Mouse (Mus musculus) c-Kit-positive CD71-positive TER-119-positive erythroid progenitor cells, embryonic 14.5 days (primary cell): Measurements from ENCODE around the gene Cad.
"Not testable (repeated sequence)": the region's sequence is repeated elsewhere in the genome, so short reads cannot be mapped to it uniquely, and the experiment has no call there.

Experiments used
- DNase-seq: peaks from one replicate; pipeline ENCODE4 v3.0.0-alpha.2; 2013; ENCODE audit warnings: low spot score

Cad gene

GRCm38 (mm10) chr5:31054261-31055215 is at the start of gene Cad:
Gene Cad, plus strand, starts transcription at chr5:31054780.
- peak; percentile 88 for DNase-seq

DNA sequence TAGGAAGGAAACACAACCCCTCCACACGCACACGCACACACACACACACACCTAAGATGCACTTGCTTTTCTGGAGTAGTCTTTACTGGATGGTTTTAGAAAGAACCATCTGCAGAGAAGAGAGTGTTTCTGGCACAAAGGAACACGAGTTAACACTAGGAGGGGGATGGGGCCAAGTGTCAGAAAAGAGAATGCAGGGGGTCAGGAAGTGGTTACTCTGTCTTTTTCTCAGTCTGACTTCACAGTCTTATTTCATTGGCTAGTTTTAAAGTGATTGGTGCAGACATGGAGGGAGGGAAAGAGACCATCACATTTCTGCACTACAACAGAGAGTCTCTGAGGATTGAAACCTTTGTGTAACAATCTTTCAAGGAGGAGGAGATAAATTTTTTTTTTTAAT is 41.8 kb upstream of the Cad start:
- DNase-seq = no peak

DNA sequence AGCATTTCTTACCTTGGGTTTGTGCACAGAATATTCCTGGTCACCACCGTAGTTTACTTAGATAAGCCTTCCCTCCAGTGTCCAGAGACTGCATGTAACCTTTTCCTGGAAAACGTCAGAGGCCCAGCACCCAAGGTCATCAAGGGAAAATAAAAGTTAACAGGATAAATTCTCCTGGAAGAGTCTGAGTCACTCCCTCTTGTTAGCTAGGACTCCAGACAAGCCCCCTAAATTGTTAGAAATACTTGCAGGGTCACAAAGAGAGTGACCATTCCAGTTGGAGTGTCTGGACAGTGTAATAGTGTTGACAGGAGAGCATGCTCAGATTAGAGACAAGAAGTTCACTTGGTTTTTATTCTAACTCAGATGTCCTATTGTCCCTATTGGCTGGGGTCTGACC is 38.7 kb upstream of the Cad start:
- DNase-seq = no peak

- not testable (repeated sequence) for DNase-seq
Measured at GRCm38 (mm10) chr5:31021790-31022189, 32.8 kb upstream of the Cad start.

DNA sequence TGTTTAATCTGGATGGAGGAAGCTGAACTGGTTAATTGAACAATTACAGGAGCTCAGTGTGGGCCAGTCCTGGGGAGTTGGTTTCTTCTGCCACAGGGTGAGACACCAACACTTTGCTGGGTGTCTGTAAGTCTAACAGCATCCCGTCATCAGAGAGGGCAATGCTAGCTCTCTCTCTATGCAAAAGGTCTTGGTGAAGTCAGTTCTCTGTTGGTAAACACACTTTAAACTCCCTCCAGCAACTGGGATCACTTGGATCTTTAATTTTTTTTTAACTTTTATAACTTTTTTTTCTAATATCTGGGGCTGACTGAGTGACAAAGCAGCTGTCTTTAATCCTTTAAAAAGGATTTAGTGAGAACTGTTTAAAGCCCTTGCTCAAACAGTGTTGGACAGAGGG is 31.9 kb upstream of the Cad start:
- DNase-seq = no peak

DNA sequence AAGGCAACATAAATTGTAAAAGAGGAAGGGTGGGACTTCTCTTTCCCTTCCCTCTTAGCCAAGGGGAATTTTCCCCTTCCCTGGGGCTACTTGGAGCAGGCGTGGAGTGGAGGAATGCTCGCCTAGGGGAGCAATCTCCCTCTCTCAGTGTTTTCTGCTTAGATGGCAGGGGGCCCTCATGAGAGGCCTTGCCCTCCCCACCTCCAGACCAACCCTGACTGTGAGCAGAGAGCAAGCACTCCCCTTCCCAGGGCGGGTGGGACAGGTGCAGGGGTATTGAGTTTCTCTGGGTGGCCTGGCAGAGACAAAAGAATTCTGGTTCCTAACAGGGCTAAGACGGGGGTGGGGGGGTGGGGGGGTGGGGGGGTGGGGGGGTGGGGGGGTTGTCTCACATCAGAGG is 31.3 kb upstream of the Cad start:
- DNase-seq = no peak

- no peak for DNase-seq
Measured at GRCm38 (mm10) chr5:31024641-31025040, 29.9 kb upstream of the Cad start.

DNA sequence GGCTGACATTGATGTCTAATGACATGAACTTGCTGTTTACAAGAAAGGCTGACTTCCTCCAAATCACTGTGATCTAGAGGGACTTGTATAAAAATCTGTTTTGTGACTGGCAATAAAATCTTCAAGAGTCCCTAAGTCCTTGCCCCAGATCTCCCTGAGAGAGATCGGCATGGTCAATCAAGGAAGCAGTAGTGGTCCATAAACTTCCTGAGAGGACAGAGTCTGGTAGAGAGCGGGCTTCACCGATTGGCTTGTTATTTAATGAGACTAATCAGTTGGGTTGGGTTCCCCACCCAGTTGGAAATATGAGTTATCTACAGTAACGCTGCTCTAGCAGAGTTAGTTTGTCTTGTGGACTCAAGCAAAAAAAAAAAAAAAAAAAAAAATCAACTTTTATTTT is 23.7 kb upstream of the Cad start:
- DNase-seq = no peak

DNA sequence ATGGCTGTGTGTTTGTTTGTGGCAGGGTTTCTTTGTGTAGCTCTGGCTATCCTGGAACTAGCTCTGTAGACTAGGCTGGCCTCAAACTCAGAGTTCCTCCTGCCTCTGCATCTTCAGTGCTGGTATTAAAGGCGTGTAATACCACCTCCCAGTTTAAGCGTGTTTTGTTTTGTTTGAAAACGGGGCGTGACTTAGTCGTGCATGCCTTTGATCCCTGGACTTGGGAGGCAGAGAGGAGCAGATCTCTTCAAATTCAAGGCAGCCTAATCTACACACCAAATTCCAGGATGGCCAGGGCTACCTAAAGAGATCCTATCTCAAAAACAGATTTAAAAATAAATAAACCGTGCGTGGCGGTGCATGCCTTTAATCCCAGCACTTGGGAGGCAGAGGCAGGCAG is 23.1 kb upstream of the Cad start:
- DNase-seq = no peak

GRCm38 (mm10) chr5:31034669-31035068 is 19.9 kb upstream of the Cad start:
- no peak for DNase-seq

DNA sequence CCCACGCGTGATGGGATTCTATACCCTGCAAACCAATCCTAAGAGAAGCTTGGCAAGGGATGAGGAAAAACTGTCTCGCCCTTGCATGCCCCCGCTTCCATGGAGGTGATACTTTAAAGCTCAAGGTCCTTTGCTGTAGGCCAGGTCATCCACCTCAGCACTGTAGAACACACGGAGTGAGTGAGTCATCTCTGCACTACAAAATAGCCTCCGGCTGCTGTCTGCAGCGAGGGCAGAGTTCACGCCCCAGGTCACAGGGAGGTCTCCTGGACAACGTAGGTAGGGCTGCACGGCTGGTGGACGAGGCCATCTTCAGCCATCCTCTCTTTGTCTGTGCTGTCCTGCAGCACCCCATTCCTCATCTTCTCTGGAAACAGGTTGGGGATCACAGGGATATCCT is 18.0 kb upstream of the Cad start:
- not testable (repeated sequence) for DNase-seq

DNA sequence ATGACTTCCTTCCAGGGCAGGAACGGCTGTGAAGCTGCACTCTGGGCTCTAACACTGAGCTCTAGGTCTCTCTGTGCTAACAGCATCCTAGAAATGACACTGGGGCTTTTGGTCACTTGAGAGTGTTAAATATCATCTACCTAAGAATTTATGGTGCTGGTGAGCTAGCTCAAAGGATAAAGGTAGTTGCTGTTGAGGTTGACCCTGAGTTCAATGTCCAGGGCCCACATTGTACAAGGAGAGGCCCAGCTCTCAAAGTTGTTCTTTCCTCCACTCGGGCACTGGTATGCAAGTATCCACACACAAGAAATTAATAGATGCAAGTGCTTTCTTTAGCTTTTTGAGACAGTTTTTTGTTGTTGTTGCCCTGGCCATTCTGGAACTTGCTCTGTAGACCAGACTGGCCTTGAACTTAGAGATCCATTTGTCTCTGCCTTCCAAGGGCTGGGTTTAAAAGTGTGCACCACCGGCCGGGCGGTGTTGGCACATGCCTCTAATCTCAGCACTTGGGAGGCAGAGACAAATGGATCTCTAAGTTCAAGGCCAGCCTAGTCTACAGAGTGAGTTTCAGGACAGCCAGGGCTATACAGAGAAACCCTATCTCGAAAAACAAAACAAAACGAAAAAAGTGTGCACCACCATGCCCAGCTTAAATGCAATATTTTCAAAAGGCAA is 16.3 kb upstream of the Cad start:
- no peak for DNase-seq

- DNase-seq = no peak
Measured at GRCm38 (mm10) chr5:31046416-31046815, 8.2 kb upstream of the Cad start.

DNA sequence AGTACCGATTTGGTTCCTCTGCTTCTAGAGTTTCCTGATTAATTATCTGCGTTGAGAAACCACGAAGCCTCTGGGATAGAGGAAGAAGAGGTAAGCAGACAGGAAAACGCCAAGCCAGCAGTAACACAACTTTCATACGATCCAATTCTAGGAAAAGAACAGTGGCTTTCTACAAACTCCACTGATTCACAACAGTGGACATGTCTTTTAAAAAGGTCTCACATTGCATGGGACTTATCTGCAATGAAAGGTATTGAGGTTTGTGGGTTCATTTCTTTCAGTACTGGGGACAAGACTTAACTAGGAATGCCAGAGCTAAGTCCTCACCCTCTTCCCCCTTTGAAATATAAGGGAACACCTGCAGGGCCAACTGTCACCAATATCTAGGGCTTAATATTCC is 7.5 kb upstream of the Cad start:
- no peak for DNase-seq

DNA sequence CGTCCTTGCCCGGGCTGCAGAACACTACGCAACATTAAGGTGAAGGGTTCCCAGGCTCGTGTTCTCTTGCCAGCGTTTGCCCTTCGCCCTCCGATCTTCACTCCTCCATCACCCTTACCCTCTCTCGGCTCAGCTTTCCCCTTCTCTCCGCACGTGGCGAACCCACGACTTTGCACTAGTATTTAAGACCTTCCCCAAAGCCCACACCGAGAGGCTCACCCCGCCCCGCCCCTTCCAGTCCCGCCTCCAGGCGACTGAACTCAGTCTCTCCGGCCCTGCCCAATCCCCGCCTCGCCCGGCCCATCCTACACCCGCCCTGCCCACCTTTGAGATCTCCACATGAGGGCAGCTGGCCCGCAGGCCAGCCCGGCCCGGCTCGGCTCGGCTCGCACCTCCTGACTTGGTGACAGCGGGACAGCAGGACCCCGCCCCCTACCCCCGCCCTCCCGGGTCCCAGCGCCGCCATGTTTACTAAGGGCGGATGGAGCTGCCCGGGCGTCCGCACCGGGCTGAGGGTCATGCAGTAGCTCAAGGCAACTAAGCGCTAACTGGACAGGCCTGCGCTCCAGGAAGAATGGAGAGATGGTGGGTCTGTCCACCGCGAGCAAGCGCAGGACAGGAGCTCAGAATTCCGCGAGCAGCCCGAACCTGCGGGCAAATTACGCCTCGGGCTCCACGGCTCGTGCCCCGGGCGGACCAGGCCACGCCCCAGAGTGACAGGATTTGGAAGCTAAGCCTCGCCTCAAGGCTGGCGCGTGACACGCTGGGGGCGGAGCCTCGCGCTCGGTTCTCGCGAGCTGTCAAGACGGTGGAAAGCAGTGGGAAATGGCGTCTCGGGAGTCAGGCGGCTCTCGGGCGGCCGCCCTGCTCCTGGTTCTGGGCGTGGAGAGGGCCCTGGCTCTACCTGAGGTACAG is 6.5 kb upstream of the Cad start, which contains the start of gene Atraid:
Gene Atraid, plus strand, starts transcription at position 465 of the 915 bp plus-strand sequence.
- DNase-seq = peak; percentile 97

GRCm38 (mm10) chr5:31048763-31049641 is 5.6 kb upstream of the Cad start, which contains the start of gene Slc5a6:
Gene Slc5a6, minus strand, starts transcription at chr5:31048924.
- peak; percentile 62 for DNase-seq

- peak; percentile 16 for DNase-seq
Measured at GRCm38 (mm10) chr5:31050427-31050826, 4.2 kb upstream of the Cad start.

DNA sequence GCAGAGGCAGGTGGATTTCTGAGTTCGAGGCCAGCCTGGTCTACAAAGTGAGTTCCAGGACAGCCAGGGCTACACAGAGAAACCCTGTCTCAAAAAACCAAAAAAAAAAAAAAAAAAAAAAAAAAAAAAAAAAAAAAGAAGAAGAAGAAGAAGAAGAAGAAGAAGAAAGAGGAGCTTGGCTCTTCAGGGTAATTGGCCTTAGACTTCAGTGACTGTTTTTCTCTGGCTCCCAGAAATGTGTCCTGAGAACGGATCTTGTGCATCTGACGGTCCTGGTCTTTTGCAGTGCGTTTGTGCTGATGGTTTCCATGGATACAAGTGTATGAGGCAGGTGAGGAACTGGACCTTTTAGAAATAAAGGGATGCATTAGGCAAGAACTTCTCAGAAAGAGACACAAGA is 852 bp upstream of the Cad start:
- not testable (repeated sequence) for DNase-seq

DNA sequence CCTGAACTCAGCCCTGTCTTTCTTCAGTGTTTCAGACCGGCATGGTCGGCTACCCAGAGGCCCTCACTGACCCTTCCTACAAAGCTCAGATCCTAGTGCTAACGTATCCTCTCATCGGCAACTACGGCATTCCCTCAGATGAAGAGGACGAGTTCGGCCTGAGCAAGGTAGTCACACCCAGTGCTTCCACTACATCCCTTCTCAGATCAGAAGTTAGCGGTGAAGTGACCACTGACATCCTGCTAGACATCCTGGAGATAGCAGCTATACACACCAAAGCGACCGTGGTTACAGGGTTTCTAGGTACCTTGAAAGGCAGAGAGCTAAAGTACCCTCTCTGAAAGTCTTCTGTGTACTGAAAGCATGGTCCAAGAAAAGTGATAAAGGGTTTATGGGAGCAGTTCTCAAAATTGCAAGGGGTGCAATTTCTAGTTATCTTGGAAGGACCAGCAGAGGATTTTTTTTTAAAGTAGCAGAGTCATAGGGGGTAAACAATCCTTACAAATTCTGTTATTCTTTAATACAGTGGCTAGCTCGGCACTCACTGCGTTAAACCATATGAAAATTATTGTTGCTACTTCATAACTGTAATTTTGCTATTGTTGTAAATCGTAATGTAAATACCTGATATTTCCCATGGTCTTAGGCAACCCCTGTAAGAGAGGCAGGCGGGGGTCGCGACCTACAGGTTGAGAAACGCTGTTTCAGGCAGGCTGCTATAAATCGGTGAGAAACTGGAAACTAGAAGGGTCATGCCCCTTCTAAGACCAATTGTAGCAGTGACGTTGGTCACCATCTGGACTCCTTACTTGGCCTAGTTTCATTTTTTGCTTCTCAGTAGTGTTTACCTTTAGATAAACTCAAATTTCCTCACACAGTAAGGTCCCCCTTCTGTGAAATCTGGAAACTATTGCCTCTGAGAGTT is 898 bp downstream of the Cad start:
- DNase-seq = peak; percentile 34

- no peak for DNase-seq
Measured at GRCm38 (mm10) chr5:31069810-31070209, 15.2 kb downstream of the Cad start.
